Comparison of ENCODE assay signal across 31 mouse cellular contexts in genomic region chr19:4137913-4138312, GRCm38 (mm10). TPM values are rescaled to one million over a fixed set of nuclear protein-coding genes. Genes with fewer than 3 reads are reported as not detected.
DNase-seq lines count a peak whose midpoint lies in the region; ATAC-seq and TF ChIP-seq lines count a peak whose summit lies in the region.
"Had no signal": no experiment of that assay in that cellular context is flagged by ENCODE, and none has a peak within 500 bp of the region (broad histone marks: within the 10 kb centered on the region; RNA-seq: fewer than 3 reads in every experiment).

No protein-coding gene starts in this region.

- H3K36me3 ChIP-seq in spleen, adult 2 months (ENCODE audit: control insufficient read depth, insufficient read depth, low read length), result peaks cover 4% of the 10 kb centered on the region
- H3K36me3 ChIP-seq: hindbrain, embryonic 15.5 days had no signal

- no peak for TF ChIP-seq POLR2A in spleen, adult 2 months (IDR thresholded peaks at IDR 0.05; ENCODE audit: low read depth, low read length)

- no peaks in the 10 kb centered on the region for H3K27me3 ChIP-seq in spleen, adult 2 months (ENCODE audit: control insufficient read depth, insufficient read depth, low read length)
- H3K27me3 ChIP-seq: embryonic facial prominence, embryonic 13.5 days; hindbrain, embryonic 12.5 days; hindbrain, embryonic 15.5 days; intestine, embryonic 15.5 days had no signal

- H3K4me1 ChIP-seq in spleen, adult 2 months (ENCODE audit: control insufficient read depth, insufficient read depth, insufficient read length), result peaks cover 29% of the 10 kb centered on the region
- H3K4me1 ChIP-seq: embryonic facial prominence, embryonic 13.5 days; hindbrain, embryonic 12.5 days; intestine, embryonic 15.5 days had no signal

- DNase-seq in spleen, adult 2 months (ENCODE audit: low read depth in 1 of 2, low spot score in 2 of 2), result no peak
- no peak for DNase-seq in spleen, postnatal 14 days (ENCODE audit: low spot score in 2 of 2)
- DNase-seq in layer of hippocampus, adult 8-10 months (ENCODE audit: low spot score in 2 of 2), result no peak
- no peak for DNase-seq in layer of hippocampus, adult 2 months (ENCODE audit: low spot score in 2 of 2)
- no peak for DNase-seq in layer of hippocampus, postnatal 36 days
- DNase-seq: adrenal gland, adult 8-10 months; adrenal gland, postnatal 25 days; cerebellum, adult 11-12 months; cerebellum, adult 8-10 months; cerebellum, postnatal 10 days; cerebellum, postnatal 36 days; embryo, embryonic 11 days; forebrain, postnatal 0 days; gastrocnemius, postnatal 10 days; gastrocnemius, postnatal 36 days; heart, adult 11 months had no signal

- TF ChIP-seq CTCF in spleen, adult 2 months (IDR thresholded peaks at IDR 0.05; ENCODE audit: extremely low read depth, insufficient read depth, insufficient read length, insufficient replicate concordance), result no peak
- TF ChIP-seq CTCF in layer of hippocampus, adult 2 months (conservative IDR thresholded peaks at IDR 0.05), result no peak

- whole genome bisulfite sequencing in spleen, adult 2 months, result 44% methylated on average over 5 of the region's 5 CpGs

- ATAC-seq in granulocyte monocyte progenitor cell, adult 5-6 weeks (replicated peaks; ENCODE audit: poor library complexity, severe bottlenecking), result peak; percentile 44; the same call in 1 of the 2 replicates
- ATAC-seq in neutrophil, adult 5-6 weeks (ENCODE audit: extremely low read depth, insufficient number of reproducible peaks, low FRiP score, poor library complexity, severe bottlenecking), result peak; percentile 27; the same call in 1 of the 2 replicates
- ATAC-seq: activated CD4-positive, CD25-positive, alpha-beta regulatory T cell, adult 4 months; forebrain, embryonic 14.5 days; forebrain, postnatal 0 days; intestine, embryonic 15.5 days had no signal

- no peak overlapping the region for H3K4me3 ChIP-seq in spleen, adult 2 months (ENCODE audit: extremely low read depth, insufficient read depth, insufficient read length)
- no peak overlapping the region for H3K4me3 ChIP-seq in layer of hippocampus, adult 2 months
- H3K4me3 ChIP-seq: embryonic facial prominence, embryonic 10.5 days; embryonic facial prominence, embryonic 13.5 days; forebrain, embryonic 10.5 days; hindbrain, embryonic 12.5 days; hindbrain, embryonic 15.5 days; intestine, embryonic 15.5 days had no signal

- peak overlapping the region; percentile 65 for H3K27ac ChIP-seq in spleen, adult 2 months (ENCODE audit: insufficient read depth, low read length)
- no peak overlapping the region for H3K27ac ChIP-seq in layer of hippocampus, adult 2 months
- H3K27ac ChIP-seq: embryonic facial prominence, embryonic 13.5 days; forebrain, embryonic 10.5 days; hindbrain, embryonic 12.5 days; hindbrain, embryonic 15.5 days; intestine, embryonic 15.5 days had no signal

RNA-seq across cellular contexts. Expression of gene Gpr152, which starts 1.7 kb away (rescaled TPM):
- 0.09 and 0.11 TPM in 2 replicates for polyA plus RNA-seq in spleen, adult 2 months (2012; rRNA removed)
- not detected in 2 replicates for total RNA-seq in granulocyte monocyte progenitor cell, adult 5-6 weeks (2014; fragmentation: Nextera tagmentation)
- not detected in 2 replicates for total RNA-seq in granulocyte monocyte progenitor cell, adult 5-6 weeks (2017)
- total RNA-seq in neutrophil, adult 5-6 weeks (2017), result 0.12 and 0.23 TPM in 2 replicates
- under 1 TPM in 1 of 4 experiments, not detected in 3; 0.07 TPM for total RNA-seq in layer of hippocampus, adult 8-10 months (2022)
- total RNA-seq in layer of hippocampus, adult 2 months (2021), result under 1 TPM; 0.07 to 0.08 TPM
- total RNA-seq in layer of hippocampus, postnatal 36 days (2021), result under 1 TPM; 0.10 TPM
- total RNA-seq: gastrocnemius, postnatal 10 days; gastrocnemius, postnatal 36 days; heart, adult 8-10 months; heart, postnatal 25 days; hematopoietic stem cell, adult 5-6 weeks had no signal
- polyA plus RNA-seq: activated CD4-positive, CD25-positive, alpha-beta regulatory T cell, adult 4 months; embryonic facial prominence, embryonic 10.5 days; embryonic facial prominence, embryonic 13.5 days; forebrain, embryonic 10.5 days; forebrain, embryonic 14.5 days; forebrain, postnatal 0 days; heart, embryonic 11.5 days; heart, embryonic 14.5 days; intestine, embryonic 15.5 days had no signal

RNA-seq across cellular contexts. Expression of gene Cabp4, which starts 5.9 kb away (rescaled TPM):
- 1.9 and 2.2 TPM in 2 replicates for polyA plus RNA-seq in spleen, adult 2 months (2012; rRNA removed)
- not detected in 2 replicates for total RNA-seq in granulocyte monocyte progenitor cell, adult 5-6 weeks (2014; fragmentation: Nextera tagmentation)
- not detected in 2 replicates for total RNA-seq in granulocyte monocyte progenitor cell, adult 5-6 weeks (2017)
- 0.25 and 0.93 TPM in 2 replicates for total RNA-seq in neutrophil, adult 5-6 weeks (2017)
- under 1 TPM in 1 of 4 experiments, not detected in 3; 0.68 TPM for total RNA-seq in layer of hippocampus, adult 8-10 months (2022)
- under 1 TPM in 1 of 2 experiments, not detected in 1; 0.17 TPM for total RNA-seq in layer of hippocampus, adult 2 months (2021)
- under 1 TPM; 0.17 to 0.28 TPM for total RNA-seq in layer of hippocampus, postnatal 36 days (2021)
- total RNA-seq: forebrain, postnatal 0 days; gastrocnemius, postnatal 10 days; gastrocnemius, postnatal 36 days; heart, adult 8-10 months; hematopoietic stem cell, adult 5-6 weeks had no signal
- polyA plus RNA-seq: embryonic facial prominence, embryonic 13.5 days; forebrain, embryonic 10.5 days; heart, embryonic 11.5 days; heart, embryonic 14.5 days had no signal

RNA-seq across cellular contexts. Expression of gene Coro1b, which starts 10.5 kb away (rescaled TPM):
- polyA plus RNA-seq in spleen, adult 2 months (2012; rRNA removed), result 386 and 394 TPM in 2 replicates
- total RNA-seq in granulocyte monocyte progenitor cell, adult 5-6 weeks (2014; fragmentation: Nextera tagmentation), result 143 and 234 TPM in 2 replicates
- 71.3 and 73.2 TPM in 2 replicates for total RNA-seq in granulocyte monocyte progenitor cell, adult 5-6 weeks (2017)
- 134 and 152 TPM in 2 replicates for total RNA-seq in neutrophil, adult 5-6 weeks (2017)
- 10 to 100 TPM; 83.8 to 99.0 (median 98.2) TPM for total RNA-seq in layer of hippocampus, adult 8-10 months (2022)
- total RNA-seq in layer of hippocampus, adult 2 months (2021), result 10 to 100 TPM; 84.8 to 92.9 TPM
- 10 to 100 TPM; 83.8 to 90.0 TPM for total RNA-seq in layer of hippocampus, postnatal 36 days (2021)

RNA-seq across cellular contexts. Expression of gene Aip, which starts 12.3 kb away (rescaled TPM):
- 85.3 and 99.6 TPM in 2 replicates for polyA plus RNA-seq in spleen, adult 2 months (2012; rRNA removed)
- 19.6 and 60.2 TPM in 2 replicates for total RNA-seq in granulocyte monocyte progenitor cell, adult 5-6 weeks (2014; fragmentation: Nextera tagmentation)
- total RNA-seq in granulocyte monocyte progenitor cell, adult 5-6 weeks (2017), result 31.3 and 38.6 TPM in 2 replicates
- total RNA-seq in neutrophil, adult 5-6 weeks (2017), result 53.9 and 61.6 TPM in 2 replicates
- 100 to 1,000 TPM; 117 to 127 (median 123) TPM for total RNA-seq in layer of hippocampus, adult 8-10 months (2022)
- 100 to 1,000 TPM; 111 to 123 TPM for total RNA-seq in layer of hippocampus, adult 2 months (2021)
- total RNA-seq in layer of hippocampus, postnatal 36 days (2021), result 100 to 1,000 TPM; 108 to 128 TPM

RNA-seq across cellular contexts. Expression of gene Ptprcap, which starts 15.5 kb away (rescaled TPM):
- 631 and 1,026 TPM in 2 replicates for polyA plus RNA-seq in spleen, adult 2 months (2012; rRNA removed)
- total RNA-seq in granulocyte monocyte progenitor cell, adult 5-6 weeks (2014; fragmentation: Nextera tagmentation), result 40.8 and 53.6 TPM in 2 replicates
- total RNA-seq in granulocyte monocyte progenitor cell, adult 5-6 weeks (2017), result 64.9 and 84.1 TPM in 2 replicates
- total RNA-seq in neutrophil, adult 5-6 weeks (2017), result 227 and 252 TPM in 2 replicates
- 1 to 10 TPM; 1.3 to 4.4 (median 1.6) TPM for total RNA-seq in layer of hippocampus, adult 8-10 months (2022)
- 1 to 10 TPM; 1.0 to 2.5 TPM for total RNA-seq in layer of hippocampus, adult 2 months (2021)
- total RNA-seq in layer of hippocampus, postnatal 36 days (2021), result 1 to 10 TPM; 1.6 to 3.8 TPM
- polyA plus RNA-seq: embryonic facial prominence, embryonic 10.5 days; forebrain, embryonic 10.5 days had no signal
